9 mouse cellular contexts compared by ENCODE assay signal in genomic region chr15:84414040-84414848, GRCm38 (mm10). TPM values are rescaled to one million over a fixed set of nuclear protein-coding genes. Genes with fewer than 3 reads are reported as not detected.
DNase-seq lines count a peak whose midpoint lies in the region; ATAC-seq lines count a peak whose summit lies in the region.
"Had no signal": no experiment of that assay in that cellular context is flagged by ENCODE, and none has a peak within 500 bp of the region (broad histone marks: within the 10 kb centered on the region; RNA-seq: fewer than 3 reads in every experiment).

No protein-coding gene starts in this region.

- no peak overlapping the region for H3K4me2 ChIP-seq in hindbrain, embryonic 16.5 days (ENCODE audit: low read length)
- H3K4me2 ChIP-seq in midbrain, embryonic 13.5 days (replicated peaks): 0 out of 2 replicates have a peak overlapping the region, but pooled peaks have one; percentile 3
- H3K4me2 ChIP-seq: limb, embryonic 12.5 days had no signal

- peak; percentile 59 for ATAC-seq in hindbrain, embryonic 16.5 days
- ATAC-seq in midbrain, embryonic 13.5 days: peak; percentile 44

- no peak overlapping the region for H3K4me3 ChIP-seq in hindbrain, embryonic 16.5 days (ENCODE audit: low read length)
- H3K4me3 ChIP-seq in midbrain, embryonic 13.5 days (replicated peaks): no peak overlapping the region
- H3K4me3 ChIP-seq: limb, embryonic 12.5 days had no signal

- H3K27me3 ChIP-seq in hindbrain, embryonic 16.5 days (replicated peaks; ENCODE audit: control insufficient read depth, insufficient read depth, low read length): no peaks in the 10 kb centered on the region
- H3K27me3 ChIP-seq in midbrain, embryonic 13.5 days: peaks cover 10% of the 10 kb centered on the region

- no peaks in the 10 kb centered on the region for H3K36me3 ChIP-seq in hindbrain, embryonic 16.5 days (ENCODE audit: control insufficient read depth, insufficient read depth, low read length)
- H3K36me3 ChIP-seq in midbrain, embryonic 13.5 days: peaks cover 5% of the 10 kb centered on the region; the same call in 1 of the 2 replicates
- H3K36me3 ChIP-seq: limb, embryonic 12.5 days had no signal

- no peaks in the 10 kb centered on the region for H3K9me3 ChIP-seq in hindbrain, embryonic 16.5 days (ENCODE audit: control insufficient read depth, low read length)
- H3K9me3 ChIP-seq in midbrain, embryonic 13.5 days: no peaks in the 10 kb centered on the region
- H3K9me3 ChIP-seq: limb, embryonic 12.5 days had no signal

- H3K27ac ChIP-seq in hindbrain, embryonic 16.5 days (ENCODE audit: low read depth, low read length): peak overlapping the region; percentile 10; the same call in 1 of the 2 replicates
- H3K27ac ChIP-seq in midbrain, embryonic 13.5 days: peak overlapping the region; percentile 84
- H3K27ac ChIP-seq: limb, embryonic 12.5 days had no signal

- 18% methylated on average over 9 of the region's 9 CpGs for WGBS in hindbrain, embryonic 16.5 days
- WGBS in midbrain, embryonic 13.5 days: 13% methylated on average over 9 of the region's 9 CpGs

- DNase-seq in NIH3T3 (ENCODE audit: low read depth) (peak; percentile 78), adipocyte (ENCODE audit: low spot score) (no peak)
- peak; percentile 36 to 76 for DNase-seq in cerebellum, postnatal 4 days (ENCODE audit: low spot score in 2 of 2)
- DNase-seq in thymus, postnatal 4 days: no peak
- no peak for DNase-seq in T-cell, adult 2 months (ENCODE audit: low spot score)
- no peak for DNase-seq in urinary bladder, postnatal 25 days (ENCODE audit: low spot score)

- peaks cover 30% of the 10 kb centered on the region for H3K4me1 ChIP-seq in hindbrain, embryonic 16.5 days (ENCODE audit: control insufficient read depth, insufficient read depth, low read depth, low read length)
- peaks cover 73% of the 10 kb centered on the region for H3K4me1 ChIP-seq in midbrain, embryonic 13.5 days (replicated peaks)

- H3K9ac ChIP-seq in hindbrain, embryonic 16.5 days (ENCODE audit: low read depth, low read length): no peak overlapping the region
- no peak overlapping the region for H3K9ac ChIP-seq in midbrain, embryonic 13.5 days (replicated peaks)
- H3K9ac ChIP-seq: limb, embryonic 12.5 days had no signal

RNA-seq across cellular contexts. Expression of gene Shisal1, which starts 32.7 kb away (rescaled TPM):
- 8.6 and 12.3 TPM in 2 replicates for polyA plus RNA-seq in hindbrain, embryonic 16.5 days (2015; fragmentation: Nextera tagmentation; extraction: Ambion mirVana)
- polyA plus RNA-seq in midbrain, embryonic 13.5 days (2015; fragmentation: Nextera tagmentation; extraction: Ambion mirVana): 10.8 and 11.1 TPM in 2 replicates

Comparison
In these comparisons a context has a peak if more than half of its experiments do, and no peak if none do; other contexts are left out.
1. DNase-seq: peak in NIH3T3 (single experiment) and cerebellum, postnatal 4 days (2 of 2); none in adipocyte (single experiment), thymus, postnatal 4 days (single experiment), T-cell, adult 2 months (single experiment) and urinary bladder, postnatal 25 days (single experiment).